Mouse (Mus musculus) limb, embryonic 14.5 days (tissue): ENCODE measurements around the gene Suds3. TPM values are rescaled to one million over a fixed set of nuclear protein-coding genes. Genes with fewer than 3 reads are reported as not detected.

Experiments used
- ATAC-seq: fragments of 200-750 bp; cut with Nextera tagmentation; 2 replicates; pipeline ENCODE4 v1.8.0; 2017; ENCODE audit warnings: low read depth, moderate number of reproducible peaks, moderate TSS enrichment; ENCODE audit not compliant: low FRiP score
- DNase-seq: peaks from one replicate; pipeline ENCODE4 v3.0.0-alpha.2; 2015; ENCODE audit warnings: low spot score
- H3K27ac ChIP-seq: fragments of 300-500 bp; sonication (generic); replicated peaks from 2 replicates; pipeline ENCODE4 v1.5.1; 2014; ENCODE audit warnings: low read depth, mild to moderate bottlenecking, low read length, moderate library complexity, mixed read lengths
- H3K27me3 ChIP-seq: fragments of 300-500 bp; sonication (generic); 2 replicates; pipeline ENCODE4 v1.6.1; 2014; ENCODE audit warnings: low read length, mixed read lengths; ENCODE audit not compliant: control insufficient read depth, insufficient read depth
- H3K36me3 ChIP-seq: fragments of 300-500 bp; sonication (generic); 2 replicates; pipeline ENCODE4 v1.6.1; 2014; ENCODE audit warnings: mild to moderate bottlenecking, low read length, moderate library complexity, mixed read lengths; ENCODE audit not compliant: control insufficient read depth, insufficient read depth
- H3K4me1 ChIP-seq: fragments of 300-500 bp; sonication (generic); 2 replicates; pipeline ENCODE4 v1.6.1; 2014; ENCODE audit warnings: antibody characterized with exemption, low read length, mixed read lengths; ENCODE audit not compliant: control insufficient read depth, insufficient read depth
- H3K4me2 ChIP-seq: fragments of 300-500 bp; sonication (generic); replicated peaks from 2 replicates; pipeline ENCODE4 v1.6.1; 2014; ENCODE audit warnings: low read depth, mild to moderate bottlenecking, low read length, moderate library complexity; ENCODE audit not compliant: severe bottlenecking
- H3K4me3 ChIP-seq: fragments of 300-500 bp; sonication (generic); replicated peaks from 2 replicates; pipeline ENCODE4 v1.5.1; 2014; ENCODE audit warnings: low read length
- H3K9ac ChIP-seq: fragments of 300-500 bp; sonication (generic); 2 replicates; pipeline ENCODE4 v1.6.1; 2014; ENCODE audit warnings: mild to moderate bottlenecking, low read depth, low read length, moderate library complexity; ENCODE audit not compliant: severe bottlenecking
- H3K9me3 ChIP-seq: fragments of 300-500 bp; sonication (generic); 2 replicates; pipeline ENCODE4 v1.6.1; 2016; ENCODE audit warnings: low read length; ENCODE audit not compliant: control insufficient read depth
- POLR2A ChIP-seq: fragments of 200-500 bp; IDR thresholded peaks from 2 replicates; pipeline ENCODE4 v1.8.0; 2012; ENCODE audit warnings: inconsistent platforms, mild to moderate bottlenecking, moderate library complexity, borderline replicate concordance; ENCODE audit not compliant: insufficient read depth, insufficient read length; ENCODE audit errors: extremely low read depth
- WGBS: fragments of 180-500 bp; shearing (Covaris S2); extraction: QIAGEN DNeasy Blood & Tissue Kit; methylation state at CpG from one replicate; pipeline ENCODE4 v1.1.7; 2014; 5-methylcytosine and 5-hydroxymethylcytosine counted together
- polyA plus RNA-seq, 2 experiments: library from polyadenylated mRNA; depleted of rRNA in 1 of 2; stranded (reverse) in 1 of 2; unstranded in 1 of 2; fragments of >200 nt; fragmentation: Nextera tagmentation in 1 of 2; extraction: Ambion mirVana in 1 of 2; gene quantifications; 2 replicates each; pipeline versions ENCODE4 v1.2.1 to v1.2.3; 2012 to 2014

The Suds3 gene
- polyA plus RNA-seq, 2 experiments, result 43.8 to 74.7 TPM

DNA sequence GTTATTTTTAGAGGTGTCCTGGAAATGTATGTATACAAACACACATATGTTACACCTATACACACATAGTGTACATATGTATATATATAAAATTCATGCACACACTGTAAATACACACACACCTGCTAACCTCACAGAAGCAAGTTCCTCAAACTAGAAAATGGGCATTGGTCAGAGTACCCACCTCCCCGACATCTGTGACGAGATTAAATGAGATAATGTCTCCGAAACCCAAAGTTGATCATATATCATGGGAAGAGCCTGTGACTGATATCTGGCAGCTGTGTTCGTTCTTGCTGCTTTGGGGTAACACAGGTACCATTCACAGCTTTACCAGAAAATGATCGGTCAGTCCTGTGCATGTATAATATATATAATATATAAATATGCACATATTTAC lies 20.7 kb upstream of the Suds3 start:
- no peak overlapping the region for H3K9ac ChIP-seq
- ATAC-seq (no peak), DNase-seq (no peak)
- no peaks in the 10 kb centered on the region for H3K36me3 ChIP-seq
- no peak overlapping the region for H3K27ac ChIP-seq
- 88% methylated on average over 5 of the region's 5 CpGs for WGBS
- no peaks in the 10 kb centered on the region for H3K9me3 ChIP-seq
- no peaks in the 10 kb centered on the region for H3K27me3 ChIP-seq
- TF ChIP-seq POLR2A, result no peak
- H3K4me3 ChIP-seq, result no peak overlapping the region
- peaks cover 13% of the 10 kb centered on the region for H3K4me1 ChIP-seq
- no peak overlapping the region for H3K4me2 ChIP-seq

DNA sequence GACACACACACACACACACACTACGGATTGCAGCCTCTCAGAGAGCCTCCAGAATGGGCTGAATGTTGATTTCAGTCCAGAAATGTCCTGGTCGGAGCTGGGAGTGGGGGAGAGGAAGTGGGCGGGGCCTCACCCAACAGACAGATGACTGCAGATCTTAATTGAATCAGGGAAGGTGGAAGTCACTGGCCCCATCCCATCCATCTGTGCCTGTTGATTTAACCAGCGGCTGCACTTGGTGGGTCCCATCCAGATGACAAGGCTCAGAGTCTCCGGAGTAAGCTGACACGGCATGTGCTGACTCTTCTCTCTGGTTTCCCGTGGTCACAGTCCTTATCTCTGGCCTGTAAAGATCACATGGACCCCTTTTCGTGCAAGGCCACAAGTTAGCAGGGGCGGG lies 20.0 kb upstream of the Suds3 start:
- Histone ChIP-seq H3K27me3 (no peaks in the 10 kb centered on the region), H3K9me3 (no peaks in the 10 kb centered on the region), H3K9ac (no peak overlapping the region; the same call in 1 of the 2 replicates), H3K4me1 (peaks cover 13% of the 10 kb centered on the region), H3K4me2 (no peak overlapping the region), H3K27ac (no peak overlapping the region), H3K4me3 (no peak overlapping the region), H3K36me3 (no peaks in the 10 kb centered on the region)
- WGBS, result 22% methylated on average over 7 of the region's 9 CpGs
- peak; percentile 23; the same call in 1 of the 2 replicates for ATAC-seq
- no peak for TF ChIP-seq POLR2A
- no peak for DNase-seq

DNA sequence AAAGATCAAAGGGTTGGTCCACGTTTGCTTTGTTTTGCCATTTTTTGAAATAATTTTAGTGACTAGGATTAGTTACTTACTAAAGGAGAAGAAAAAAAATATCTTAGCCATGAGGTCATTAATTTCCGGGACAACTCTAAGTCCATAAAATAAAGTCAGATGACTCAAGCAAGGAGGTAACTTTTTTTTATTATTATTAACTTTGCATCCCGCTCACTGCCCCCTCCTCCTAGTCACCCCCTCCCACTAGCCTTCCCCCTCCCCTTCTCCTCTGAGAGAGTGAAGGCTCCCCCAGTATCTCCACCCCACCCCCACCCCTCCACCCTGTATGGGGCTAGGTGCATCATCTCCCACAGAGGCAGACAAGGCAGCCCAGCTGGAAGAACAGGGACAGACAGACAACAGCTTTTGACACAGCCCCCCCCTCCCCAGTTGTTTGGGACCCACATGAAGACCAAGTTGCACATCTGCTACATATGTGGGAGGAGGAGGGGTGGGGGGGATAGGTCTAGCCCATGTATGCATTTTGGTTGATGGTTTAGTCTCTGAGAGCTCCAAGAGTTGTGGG lies 19.1 kb upstream of the Suds3 start:
- DNase-seq (no peak), ATAC-seq (no peak)
- Histone ChIP-seq H3K4me2 (no peak overlapping the region), H3K9ac (no peak overlapping the region), H3K27me3 (no peaks in the 10 kb centered on the region), H3K4me3 (no peak overlapping the region), H3K9me3 (no peaks in the 10 kb centered on the region), H3K36me3 (no peaks in the 10 kb centered on the region), H3K4me1 (peaks cover 13% of the 10 kb centered on the region), H3K27ac (no peak overlapping the region)
- WGBS, result 37% methylated on average over 3 of the region's 3 CpGs
- TF ChIP-seq POLR2A, result no peak

DNA sequence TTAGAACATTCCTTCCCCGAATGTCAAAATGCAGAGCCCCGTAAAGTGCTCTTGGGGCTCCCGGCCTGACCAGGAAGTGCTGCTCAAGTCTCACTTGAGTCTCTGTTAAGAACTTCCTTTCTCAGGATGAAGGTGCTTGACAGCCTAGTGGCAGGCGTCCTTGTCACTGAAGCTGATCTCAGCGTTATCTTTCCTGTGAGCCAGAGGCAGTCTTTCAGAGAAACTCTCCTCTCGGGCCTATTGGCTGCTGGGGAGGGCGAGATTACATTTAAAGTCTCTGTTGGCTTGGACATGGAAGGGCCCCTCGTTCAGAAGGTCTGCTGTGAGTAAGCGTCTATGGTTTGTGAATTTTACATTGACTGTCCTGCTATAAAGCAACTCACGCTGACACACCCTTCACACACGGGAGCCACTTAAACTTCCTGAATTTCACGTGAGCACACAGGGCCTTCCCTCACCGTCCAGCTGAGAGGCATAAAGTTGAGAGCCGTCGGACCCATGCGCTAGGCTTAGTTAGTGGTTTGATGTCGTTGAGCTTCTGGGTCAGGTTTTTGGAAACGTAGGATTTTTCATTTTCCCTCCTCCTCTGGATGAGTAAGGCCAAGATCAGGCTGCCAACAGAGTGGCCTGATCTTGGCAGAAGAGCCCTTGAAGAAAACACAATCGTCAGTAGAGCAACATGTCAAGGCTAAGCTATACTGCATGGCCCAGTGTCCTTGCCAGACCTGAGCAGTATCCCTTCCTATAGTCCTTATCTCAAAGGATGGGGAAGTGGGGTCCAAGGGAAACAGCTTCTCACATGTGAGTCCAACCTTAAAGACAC lies 18.4 kb upstream of the Suds3 start:
- Histone ChIP-seq H3K9me3 (no peaks in the 10 kb centered on the region), H3K4me1 (peaks cover 13% of the 10 kb centered on the region), H3K27ac (no peak overlapping the region), H3K9ac (no peak overlapping the region), H3K4me2 (no peak overlapping the region), H3K4me3 (no peak overlapping the region), H3K36me3 (no peaks in the 10 kb centered on the region), H3K27me3 (no peaks in the 10 kb centered on the region)
- DNase-seq (no peak), ATAC-seq (no peak)
- no peak for TF ChIP-seq POLR2A
- WGBS, result 60% methylated on average over 19 of the region's 19 CpGs

DNA sequence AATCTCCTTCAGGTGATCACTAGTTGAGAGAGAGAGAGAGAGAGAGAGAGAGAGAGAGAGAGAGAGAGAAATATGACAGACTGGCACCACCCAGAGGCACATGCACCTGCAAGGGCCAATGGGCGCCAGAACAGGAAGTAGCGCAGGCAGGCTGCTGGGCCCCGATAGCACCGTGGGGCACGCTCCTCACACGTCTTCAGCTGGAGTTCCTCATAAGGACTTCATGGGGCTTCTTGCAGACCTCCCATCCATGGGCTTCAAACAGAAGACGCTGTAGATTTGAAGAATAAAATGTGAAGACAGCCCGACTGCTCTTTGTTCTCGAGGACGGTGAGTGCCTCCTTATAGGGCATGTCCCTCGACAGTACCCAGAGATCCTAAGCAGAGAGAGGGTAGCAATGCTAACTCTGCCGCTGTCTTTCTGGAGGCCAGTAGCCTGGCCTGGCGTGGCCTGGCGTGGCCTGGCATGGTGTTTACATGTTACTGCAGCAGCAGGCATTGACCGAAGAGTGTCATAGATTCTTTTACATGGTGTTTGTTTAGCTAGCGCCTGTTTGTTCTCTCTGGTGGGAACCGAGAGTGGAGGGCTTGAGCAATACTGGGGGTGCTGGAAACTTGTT lies 17.6 kb upstream of the Suds3 start:
- 88% methylated on average over 17 of the region's 17 CpGs for WGBS
- H3K36me3 ChIP-seq, result no peaks in the 10 kb centered on the region
- H3K27ac ChIP-seq, result no peak overlapping the region
- H3K9ac ChIP-seq, result no peak overlapping the region
- no peaks in the 10 kb centered on the region for H3K9me3 ChIP-seq
- no peak for ATAC-seq
- DNase-seq, result no peak
- no peak overlapping the region for H3K4me3 ChIP-seq
- H3K4me1 ChIP-seq, result peaks cover 13% of the 10 kb centered on the region
- no peak for TF ChIP-seq POLR2A
- no peaks in the 10 kb centered on the region for H3K27me3 ChIP-seq
- no peak overlapping the region for H3K4me2 ChIP-seq
